Mouse (Mus musculus): ENCODE data around the gene Cbwd1. TPM values are rescaled to one million over a fixed set of nuclear protein-coding genes. Genes with fewer than 3 reads are reported as not detected.
A peak's percentile ranks its signal among the peaks of the same experiment; 100 is the strongest.

Gene Cbwd1
- polyA plus RNA-seq (2012; rRNA removed), result 9.7 and 11.7 TPM in 2 replicates

- DNase-seq (ENCODE audit: low read depth), result peak; percentile 99
- TF ChIP-seq POLR2A (IDR thresholded peaks at IDR 0.05; ENCODE audit: borderline replicate concordance, extremely low read depth, insufficient read depth, insufficient read length, poor library complexity, severe bottlenecking) (peak; percentile 48; the same call in 1 of the 2 replicates), CTCF (IDR thresholded peaks at IDR 0.05; ENCODE audit: borderline replicate concordance, extremely low read depth, insufficient read depth, insufficient read length) (peak; percentile 86)
These were observed at the start of gene Cbwd1 for GRCm38 (mm10) chr19:24961172-24961962. Gene Cbwd1 (minus strand): TSS chr19:24961610.

GRCm38 (mm10) chr19:25008509-25008908 is 47.1 kb upstream of the Cbwd1 start:
- TF ChIP-seq CTCF (IDR thresholded peaks at IDR 0.05; ENCODE audit: borderline replicate concordance, extremely low read depth, insufficient read depth, insufficient read length) (no peak), POLR2A (IDR thresholded peaks at IDR 0.05; ENCODE audit: borderline replicate concordance, extremely low read depth, insufficient read depth, insufficient read length, poor library complexity, severe bottlenecking) (no peak)
- no peak for DNase-seq (ENCODE audit: low read depth)

GRCm38 (mm10) chr19:25006686-25007085 is 45.3 kb upstream of the Cbwd1 start:
- TF ChIP-seq CTCF (IDR thresholded peaks at IDR 0.05; ENCODE audit: borderline replicate concordance, extremely low read depth, insufficient read depth, insufficient read length), result no peak
- no peak for TF ChIP-seq POLR2A (IDR thresholded peaks at IDR 0.05; ENCODE audit: borderline replicate concordance, extremely low read depth, insufficient read depth, insufficient read length, poor library complexity, severe bottlenecking)
- no peak for DNase-seq (ENCODE audit: low read depth)

- peak; percentile 61 for DNase-seq (ENCODE audit: low read depth)
- TF ChIP-seq CTCF (IDR thresholded peaks at IDR 0.05; ENCODE audit: borderline replicate concordance, extremely low read depth, insufficient read depth, insufficient read length) (no peak), POLR2A (IDR thresholded peaks at IDR 0.05; ENCODE audit: borderline replicate concordance, extremely low read depth, insufficient read depth, insufficient read length, poor library complexity, severe bottlenecking) (no peak)
These were observed 42.4 kb upstream of the Cbwd1 start for GRCm38 (mm10) chr19:25003810-25004209.

GRCm38 (mm10) chr19:25002828-25003227 is 41.4 kb upstream of the Cbwd1 start:
- no peak for TF ChIP-seq CTCF (IDR thresholded peaks at IDR 0.05; ENCODE audit: borderline replicate concordance, extremely low read depth, insufficient read depth, insufficient read length)
- TF ChIP-seq POLR2A (IDR thresholded peaks at IDR 0.05; ENCODE audit: borderline replicate concordance, extremely low read depth, insufficient read depth, insufficient read length, poor library complexity, severe bottlenecking), result no peak
- no peak for DNase-seq (ENCODE audit: low read depth)

- TF ChIP-seq POLR2A (IDR thresholded peaks at IDR 0.05; ENCODE audit: borderline replicate concordance, extremely low read depth, insufficient read depth, insufficient read length, poor library complexity, severe bottlenecking), result no peak
- TF ChIP-seq CTCF (IDR thresholded peaks at IDR 0.05; ENCODE audit: borderline replicate concordance, extremely low read depth, insufficient read depth, insufficient read length), result no peak
- DNase-seq (ENCODE audit: low read depth), result no peak
These were observed 40.6 kb upstream of the Cbwd1 start for GRCm38 (mm10) chr19:25002032-25002431.

- TF ChIP-seq POLR2A (IDR thresholded peaks at IDR 0.05; ENCODE audit: borderline replicate concordance, extremely low read depth, insufficient read depth, insufficient read length, poor library complexity, severe bottlenecking) (no peak), CTCF (IDR thresholded peaks at IDR 0.05; ENCODE audit: borderline replicate concordance, extremely low read depth, insufficient read depth, insufficient read length) (no peak)
- no peak for DNase-seq (ENCODE audit: low read depth)
These were observed 38.7 kb upstream of the Cbwd1 start for GRCm38 (mm10) chr19:25000153-25000552.

- peak; percentile 29 for DNase-seq (ENCODE audit: low read depth)
- no peak for TF ChIP-seq POLR2A (IDR thresholded peaks at IDR 0.05; ENCODE audit: borderline replicate concordance, extremely low read depth, insufficient read depth, insufficient read length, poor library complexity, severe bottlenecking)
These were observed 37.9 kb upstream of the Cbwd1 start, which contains the start of gene Dock8 for GRCm38 (mm10) chr19:24999201-24999886. Gene Dock8 (plus strand): TSS chr19:24999534.

GRCm38 (mm10) chr19:24998561-24998960 is 37.2 kb upstream of the Cbwd1 start:
- no peak for TF ChIP-seq CTCF (IDR thresholded peaks at IDR 0.05; ENCODE audit: borderline replicate concordance, extremely low read depth, insufficient read depth, insufficient read length)
- no peak for TF ChIP-seq POLR2A (IDR thresholded peaks at IDR 0.05; ENCODE audit: borderline replicate concordance, extremely low read depth, insufficient read depth, insufficient read length, poor library complexity, severe bottlenecking)
- no peak for DNase-seq (ENCODE audit: low read depth)

- DNase-seq (ENCODE audit: low read depth), result no peak
- TF ChIP-seq POLR2A (IDR thresholded peaks at IDR 0.05; ENCODE audit: borderline replicate concordance, extremely low read depth, insufficient read depth, insufficient read length, poor library complexity, severe bottlenecking) (no peak), CTCF (IDR thresholded peaks at IDR 0.05; ENCODE audit: borderline replicate concordance, extremely low read depth, insufficient read depth, insufficient read length) (no peak)
These were observed 35.6 kb upstream of the Cbwd1 start for GRCm38 (mm10) chr19:24996815-24997704.

- peak; percentile 31 for DNase-seq (ENCODE audit: low read depth)
- TF ChIP-seq POLR2A (IDR thresholded peaks at IDR 0.05; ENCODE audit: borderline replicate concordance, extremely low read depth, insufficient read depth, insufficient read length, poor library complexity, severe bottlenecking) (no peak), CTCF (IDR thresholded peaks at IDR 0.05; ENCODE audit: borderline replicate concordance, extremely low read depth, insufficient read depth, insufficient read length) (no peak)
These were observed 33.5 kb upstream of the Cbwd1 start for GRCm38 (mm10) chr19:24994900-24995299.
